Mouse (Mus musculus) thymus, adult 2 months (tissue): ENCODE measurements around the gene Cnn1.
A peak's percentile ranks its signal among the peaks of the same experiment; 100 is the strongest.

Experiments
- CTCF ChIP-seq: fragments of 200-500 bp; IDR thresholded peaks from 2 replicates; pipeline ENCODE4 v1.5.1; 2012; ENCODE audit warnings: mild to moderate bottlenecking, control low read depth, low read length, moderate library complexity, borderline replicate concordance; ENCODE audit not compliant: control insufficient read depth, poor library complexity, insufficient read depth; ENCODE audit errors: extremely low read depth
- POLR2A ChIP-seq: fragments of 200-500 bp; IDR thresholded peaks from 2 replicates; pipeline ENCODE4 v1.6.1; 2012; ENCODE audit warnings: mild to moderate bottlenecking, low read length, control low read depth, moderate library complexity; ENCODE audit not compliant: control insufficient read depth, poor library complexity, insufficient read depth; ENCODE audit errors: extremely low read depth

- TF ChIP-seq CTCF (peak; percentile 87; the same call in 1 of the 2 replicates), POLR2A (no peak)
Observed at GRCm38 (mm10) chr9:22095854-22096307, 3.1 kb upstream of the Cnn1 start.
